Mouse (Mus musculus): ENCODE data around the gene BC035947. TPM values are rescaled to one million over a fixed set of nuclear protein-coding genes. Genes with fewer than 3 reads are reported as not detected.

The BC035947 gene
- polyA plus RNA-seq, 1 experiment from 2014 or later, result 1.1 TPM

Other genes with a start within 250 kb of the BC035947 start
- 20.0 and 21.7 TPM in 2 replicates for gene Sgpp2, start 201.8 kb downstream of the BC035947 start, polyA plus RNA-seq (2015; fragmentation: Nextera tagmentation; extraction: Ambion mirVana)
- gene Farsb, start 23.3 kb downstream of the BC035947 start, polyA plus RNA-seq (2015; fragmentation: Nextera tagmentation; extraction: Ambion mirVana), result 137 and 139 TPM in 2 replicates
- gene Mogat1, start 1.2 kb downstream of the BC035947 start, polyA plus RNA-seq (2015; fragmentation: Nextera tagmentation; extraction: Ambion mirVana), result 0.47 TPM in 1 of 2 replicates, not detected in the other
- 70.2 and 71.6 TPM in 2 replicates for gene Acsl3, start 145.7 kb upstream of the BC035947 start, polyA plus RNA-seq (2015; fragmentation: Nextera tagmentation; extraction: Ambion mirVana)
- 3.2 and 3.7 TPM in 2 replicates for gene Utp14b, start 145.9 kb upstream of the BC035947 start, polyA plus RNA-seq (2015; fragmentation: Nextera tagmentation; extraction: Ambion mirVana)